Mouse (Mus musculus) urinary bladder, postnatal 14 days (tissue): ENCODE data around the gene Hdhd3.
"Not testable (repeated sequence)": the region's sequence is repeated elsewhere in the genome, so short reads cannot be mapped to it uniquely, and the experiment has no call there.

Experiments used
- DNase-seq: peaks from one replicate; pipeline ENCODE4 v3.0.0; 2021; ENCODE audit warnings: low spot score

The Hdhd3 gene

GRCm38 (mm10) chr4:62509946-62510345 lies 6.7 kb upstream of the Hdhd3 start:
- peak; percentile 65 for DNase-seq

GRCm38 (mm10) chr4:62508839-62509238 lies 5.6 kb upstream of the Hdhd3 start:
- DNase-seq: no peak

- no peak for DNase-seq
These were observed 3.5 kb upstream of the Hdhd3 start for GRCm38 (mm10) chr4:62506798-62507197.

GRCm38 (mm10) chr4:62505991-62506390 lies 2.7 kb upstream of the Hdhd3 start:
- DNase-seq: no peak

- DNase-seq: peak; percentile 67
These were observed 298 bp downstream of the Hdhd3 start for GRCm38 (mm10) chr4:62502969-62503368.

- DNase-seq: peak; percentile 91
These were observed 1.1 kb downstream of the Hdhd3 start for GRCm38 (mm10) chr4:62501964-62502732.

GRCm38 (mm10) chr4:62501534-62501933 lies 1.7 kb downstream of the Hdhd3 start:
- no peak for DNase-seq

GRCm38 (mm10) chr4:62500799-62501198 lies 2.5 kb downstream of the Hdhd3 start:
- no peak for DNase-seq

GRCm38 (mm10) chr4:62496815-62497214 lies 6.5 kb downstream of the Hdhd3 start:
- DNase-seq: peak; percentile 73

GRCm38 (mm10) chr4:62495946-62496345 lies 7.3 kb downstream of the Hdhd3 start:
- no peak for DNase-seq

- DNase-seq: no peak
These were observed 9.0 kb downstream of the Hdhd3 start for GRCm38 (mm10) chr4:62494230-62494629.

- no peak for DNase-seq
These were observed 10.6 kb downstream of the Hdhd3 start for GRCm38 (mm10) chr4:62492682-62493081.

- DNase-seq: no peak
These were observed 15.4 kb downstream of the Hdhd3 start for GRCm38 (mm10) chr4:62487914-62488313.

GRCm38 (mm10) chr4:62487172-62487571 lies 16.1 kb downstream of the Hdhd3 start:
- DNase-seq: no peak

GRCm38 (mm10) chr4:62486162-62486696 lies 17.0 kb downstream of the Hdhd3 start:
- DNase-seq: no peak

GRCm38 (mm10) chr4:62485450-62486161 lies 17.7 kb downstream of the Hdhd3 start:
- DNase-seq: peak; percentile 73

GRCm38 (mm10) chr4:62484928-62485327 lies 18.3 kb downstream of the Hdhd3 start:
- DNase-seq: no peak

- DNase-seq: no peak
These were observed 22.3 kb downstream of the Hdhd3 start for GRCm38 (mm10) chr4:62480709-62481605.

GRCm38 (mm10) chr4:62479937-62480708 lies 23.1 kb downstream of the Hdhd3 start, which contains the start of gene Bspry:
TSS of gene Bspry (plus strand) at chr4:62480053.
- peak; percentile 79 for DNase-seq

GRCm38 (mm10) chr4:62479593-62479936 lies 23.7 kb downstream of the Hdhd3 start:
- DNase-seq: not testable (repeated sequence)

GRCm38 (mm10) chr4:62477542-62478244 lies 25.6 kb downstream of the Hdhd3 start:
- no peak for DNase-seq
